Mouse (Mus musculus) hindbrain, embryonic 11.5 days (tissue): Measurements from ENCODE around the gene Grm7. TPM values are rescaled to one million over a fixed set of nuclear protein-coding genes. Genes with fewer than 3 reads are reported as not detected.

Source experiments
- ATAC-seq: fragments of 200-750 bp; cut with Nextera tagmentation; 2 replicates; pipeline ENCODE4 v1.8.0; 2017; ENCODE audit warnings: mild to moderate bottlenecking, moderate TSS enrichment, moderate library complexity; ENCODE audit not compliant: low FRiP score
- DNase-seq: peaks from one replicate; pipeline ENCODE4 v3.0.0-alpha.2; 2015; ENCODE audit warnings: low spot score
- H3K27ac ChIP-seq: fragments of 300-500 bp; sonication (generic); 2 replicates; pipeline ENCODE4 v1.5.1; 2014; ENCODE audit warnings: mild to moderate bottlenecking, low read depth, low read length
- H3K27me3 ChIP-seq: fragments of 300-500 bp; sonication (generic); 2 replicates; pipeline ENCODE4 v1.6.1; 2014; ENCODE audit warnings: mild to moderate bottlenecking, low read length, moderate library complexity, mixed read lengths; ENCODE audit not compliant: control insufficient read depth, insufficient read depth
- H3K36me3 ChIP-seq: fragments of 300-500 bp; sonication (generic); 2 replicates; pipeline ENCODE4 v1.6.1; 2014; ENCODE audit warnings: mild to moderate bottlenecking, low read length, moderate library complexity, mixed read lengths; ENCODE audit not compliant: control insufficient read depth, insufficient read depth
- H3K4me1 ChIP-seq: fragments of 300-500 bp; sonication (generic); replicated peaks from 2 replicates; pipeline ENCODE4 v1.6.1; 2014; ENCODE audit warnings: low read length, mixed read lengths; ENCODE audit not compliant: control insufficient read depth, insufficient read depth
- H3K4me2 ChIP-seq: fragments of 300-500 bp; sonication (generic); replicated peaks from 2 replicates; pipeline ENCODE4 v1.6.1; 2014; ENCODE audit warnings: mild to moderate bottlenecking, low read depth, low read length
- H3K4me3 ChIP-seq: fragments of 300-500 bp; sonication (generic); 2 replicates; pipeline ENCODE4 v1.5.1; 2014; ENCODE audit warnings: low read depth, low read length
- H3K9ac ChIP-seq: fragments of 300-500 bp; sonication (generic); 2 replicates; pipeline ENCODE4 v1.6.1; 2014; ENCODE audit warnings: low read depth, low read length
- H3K9me3 ChIP-seq: fragments of 300-500 bp; sonication (generic); 2 replicates; pipeline ENCODE4 v1.6.1; 2016; ENCODE audit warnings: low read length; ENCODE audit not compliant: control insufficient read depth
- WGBS: fragments of 180-500 bp; shearing (Covaris S2); extraction: QIAGEN DNeasy Blood & Tissue Kit; methylation state at CpG from one replicate; pipeline ENCODE4 v1.1.7; 2014; 5-methylcytosine and 5-hydroxymethylcytosine counted together
- polyA plus RNA-seq: library from polyadenylated mRNA; unstranded; fragments of >200 nt; fragmentation: Nextera tagmentation; extraction: Ambion mirVana; gene quantifications from 2 replicates; pipeline ENCODE4 v1.2.1, GENCODE M21; 2014

Grm7 gene
- 0.69 and 1.7 TPM in 2 replicates for polyA plus RNA-seq

DNA sequence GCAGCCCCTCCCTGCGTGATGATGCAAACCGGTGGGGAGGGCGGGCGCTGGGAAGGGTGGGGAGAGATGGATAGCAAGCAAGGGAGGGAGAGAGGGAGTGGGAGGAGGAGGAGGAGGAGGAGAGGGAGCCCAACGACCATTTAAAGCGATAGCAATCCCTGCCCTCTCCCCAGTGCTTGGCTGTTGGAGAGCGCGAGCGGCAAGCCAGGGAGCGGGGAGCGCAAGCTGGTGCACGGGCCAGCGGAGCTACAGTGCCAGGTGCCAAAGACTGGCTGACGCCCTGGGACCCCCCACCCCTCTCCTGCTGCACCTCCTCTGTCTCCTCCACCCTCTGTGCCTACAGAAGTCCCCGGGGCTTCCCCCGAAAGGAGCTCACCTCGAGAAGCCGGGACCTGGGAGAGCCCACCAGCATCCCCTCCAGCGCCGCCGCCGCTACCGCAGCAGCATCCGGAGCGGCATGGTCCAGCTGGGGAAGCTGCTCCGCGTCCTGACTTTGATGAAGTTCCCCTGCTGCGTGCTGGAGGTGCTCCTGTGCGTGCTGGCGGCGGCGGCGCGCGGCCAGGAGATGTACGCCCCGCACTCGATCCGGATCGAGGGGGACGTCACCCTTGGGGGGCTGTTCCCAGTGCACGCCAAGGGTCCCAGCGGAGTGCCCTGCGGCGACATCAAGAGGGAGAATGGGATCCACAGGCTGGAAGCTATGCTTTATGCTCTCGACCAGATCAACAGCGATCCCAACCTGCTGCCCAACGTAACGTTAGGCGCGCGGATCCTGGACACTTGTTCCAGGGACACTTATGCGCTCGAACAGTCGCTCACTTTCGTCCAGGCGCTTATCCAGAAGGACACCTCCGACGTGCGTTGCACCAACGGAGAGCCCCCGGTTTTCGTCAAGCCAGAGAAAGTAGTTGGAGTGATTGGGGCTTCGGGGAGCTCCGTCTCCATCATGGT is at the start of gene Grm7:
Grm7 (plus strand) TSS at position 171 of the 951 bp plus-strand sequence.
- ATAC-seq = peak; percentile 88
- H3K4me2 ChIP-seq = peak within 1 kb of the TSS; percentile 96
- peaks cover 32% of the 10 kb centered on the region for H3K27me3 ChIP-seq
- H3K9ac ChIP-seq = peak within 1 kb of the TSS; percentile 42; the same call in 1 of the 2 replicates
- H3K9me3 ChIP-seq = no peaks in the 10 kb centered on the region
- peak within 1 kb of the TSS; percentile 57 for H3K4me3 ChIP-seq
- H3K36me3 ChIP-seq = no peaks in the 10 kb centered on the region
- 1% methylated on average over 46 of the region's 65 CpGs for WGBS
- DNase-seq = peak; percentile 66
- H3K27ac ChIP-seq = no peak within 1 kb of the TSS
- no peaks in the 10 kb centered on the region; the same call in 1 of the 2 replicates for H3K4me1 ChIP-seq

DNA sequence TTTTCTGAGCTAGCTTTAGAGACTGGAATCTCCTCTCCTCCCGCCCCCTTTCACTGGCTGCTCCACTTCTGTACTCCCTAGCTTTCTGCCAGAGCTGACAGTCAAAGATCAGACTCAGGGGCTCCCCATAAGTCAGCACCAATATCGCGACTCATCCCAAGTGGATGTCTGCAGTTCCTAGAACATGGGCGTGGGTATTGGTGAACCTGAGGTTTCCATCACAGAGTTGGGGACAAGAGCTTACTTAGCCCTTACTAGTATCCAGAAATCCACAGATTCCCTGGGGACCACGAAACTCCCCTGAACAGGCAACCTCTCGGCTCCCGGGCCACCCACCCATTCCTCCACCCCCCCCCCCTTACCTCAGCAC is 355 bp upstream of the Grm7 start:
- H3K27me3 ChIP-seq = peaks cover 32% of the 10 kb centered on the region
- peak; percentile 56; the same call in 1 of the 2 replicates for ATAC-seq
- H3K4me2 ChIP-seq = peak overlapping the region; percentile 96
- whole genome bisulfite sequencing = 2% methylated on average over 7 of the region's 7 CpGs
- H3K9me3 ChIP-seq = no peaks in the 10 kb centered on the region
- H3K4me1 ChIP-seq = no peaks in the 10 kb centered on the region; the same call in 1 of the 2 replicates
- DNase-seq = no peak
- no peak overlapping the region for H3K27ac ChIP-seq
- 0 out of 2 replicates have a peak overlapping the region, but pooled peaks have one; percentile 42 for H3K9ac ChIP-seq
- H3K4me3 ChIP-seq = peak overlapping the region; percentile 57
- no peaks in the 10 kb centered on the region for H3K36me3 ChIP-seq

DNA sequence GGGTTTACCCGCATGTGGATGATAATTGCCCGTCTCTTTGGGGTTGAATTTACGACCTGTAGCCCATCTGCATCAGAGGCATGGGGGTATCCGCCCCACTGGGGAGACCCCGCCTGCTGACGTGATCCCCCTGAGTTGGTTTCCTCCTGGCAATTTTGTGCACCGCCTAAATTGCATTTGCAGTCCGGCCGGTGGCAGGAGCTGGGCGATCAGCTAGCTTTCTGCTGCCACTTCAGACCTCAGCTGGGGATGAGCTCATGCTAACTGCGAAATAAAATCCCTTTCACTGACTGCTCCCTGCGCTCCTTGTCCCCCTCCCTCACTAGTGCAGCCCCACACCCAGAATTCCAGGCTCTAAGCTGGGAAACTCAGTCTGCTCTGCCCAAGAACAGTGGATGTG is 1.5 kb downstream of the Grm7 start:
- H3K9ac ChIP-seq = no peak overlapping the region
- 1% methylated on average over 12 of the region's 12 CpGs for WGBS
- peak overlapping the region; percentile 57 for H3K4me3 ChIP-seq
- peak; percentile 25 for DNase-seq
- H3K36me3 ChIP-seq = no peaks in the 10 kb centered on the region
- ATAC-seq = no peak
- H3K9me3 ChIP-seq = no peaks in the 10 kb centered on the region
- H3K27me3 ChIP-seq = peaks cover 32% of the 10 kb centered on the region
- no peaks in the 10 kb centered on the region; the same call in 1 of the 2 replicates for H3K4me1 ChIP-seq
- H3K4me2 ChIP-seq = peak overlapping the region; percentile 96
- H3K27ac ChIP-seq = no peak overlapping the region

DNA sequence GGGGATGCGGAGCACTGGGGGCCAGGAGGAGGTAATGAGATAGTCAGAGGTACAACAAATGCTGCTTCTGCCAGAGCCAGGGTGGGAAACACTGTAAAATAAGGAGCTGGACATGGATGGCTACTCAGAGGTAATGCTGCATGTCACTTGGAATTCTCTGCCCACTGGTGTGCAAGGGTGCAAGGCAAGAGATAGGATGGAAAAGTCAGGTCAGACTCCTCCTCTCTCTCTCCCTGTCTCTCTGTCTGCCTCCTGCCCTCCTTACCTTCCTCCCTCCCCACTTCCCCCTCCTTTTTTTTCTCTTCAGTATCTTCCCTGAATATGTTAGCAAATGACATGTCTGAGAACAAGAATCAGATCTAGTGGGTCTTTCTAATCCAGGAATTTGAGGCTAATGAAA is 3.8 kb downstream of the Grm7 start:
- H3K9ac ChIP-seq = no peak overlapping the region
- H3K4me2 ChIP-seq = no peak overlapping the region
- H3K4me3 ChIP-seq = no peak overlapping the region
- WGBS = 64% methylated on average over 1 of the region's 1 CpGs
- ATAC-seq (no peak), DNase-seq (no peak)
- no peaks in the 10 kb centered on the region for H3K36me3 ChIP-seq
- H3K27me3 ChIP-seq = peaks cover 32% of the 10 kb centered on the region
- H3K9me3 ChIP-seq = no peaks in the 10 kb centered on the region
- H3K27ac ChIP-seq = no peak overlapping the region
- H3K4me1 ChIP-seq = no peaks in the 10 kb centered on the region; the same call in 1 of the 2 replicates

DNA sequence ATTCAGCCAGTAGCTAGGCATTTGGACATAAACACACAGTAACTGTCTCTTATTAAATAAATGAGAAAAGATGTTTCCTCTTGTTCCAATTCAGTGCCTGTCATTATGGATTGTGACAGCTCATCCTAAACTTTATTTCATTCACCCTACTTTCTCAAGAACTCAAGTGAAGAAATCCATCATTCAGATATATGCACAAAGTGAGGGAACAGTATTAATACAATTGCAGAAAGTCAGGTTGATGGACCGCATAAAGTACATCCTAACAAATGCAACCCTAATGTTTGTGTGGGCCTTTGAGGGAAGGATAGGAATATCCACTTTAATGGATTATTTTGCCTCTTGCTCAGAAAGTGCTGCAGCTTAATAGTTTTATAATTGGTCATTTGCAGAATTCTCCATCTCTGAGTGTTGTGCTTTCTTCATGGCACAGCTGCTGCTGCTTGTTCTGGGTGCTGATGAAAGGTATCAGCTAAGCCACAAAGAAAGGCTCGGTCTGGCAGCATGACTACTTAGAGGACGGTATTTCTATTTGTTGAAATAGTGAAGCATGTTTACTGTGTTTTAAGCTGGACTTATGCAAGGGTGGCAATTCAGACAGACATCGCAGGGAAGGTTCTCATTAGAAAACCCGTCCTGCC is 8.1 kb downstream of the Grm7 start:
- Histone ChIP-seq H3K4me3 (no peak overlapping the region), H3K4me1 (no peaks in the 10 kb centered on the region)
- 74% methylated on average over 5 of the region's 5 CpGs for WGBS

DNA sequence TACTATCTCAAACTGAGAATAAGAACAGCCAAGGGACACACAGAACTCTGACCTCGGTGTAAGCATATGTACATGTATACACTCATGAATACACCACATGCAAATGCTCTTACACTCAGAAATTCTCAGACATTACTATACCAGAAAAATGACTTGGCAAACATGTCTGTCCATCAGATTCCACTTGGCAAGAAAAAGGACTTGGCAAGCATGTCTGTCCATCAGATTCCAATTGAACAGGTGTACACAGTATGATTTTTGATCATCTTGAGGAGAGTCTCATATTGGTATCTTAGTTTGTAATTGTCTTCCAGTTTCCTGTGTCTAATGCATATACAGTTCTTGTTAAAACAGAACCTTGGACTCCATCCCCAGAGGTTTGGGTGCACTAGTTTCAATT is 19.1 kb downstream of the Grm7 start:
- no peaks in the 10 kb centered on the region for H3K4me1 ChIP-seq
- DNase-seq = no peak
- 88% methylated on average over 1 of the region's 1 CpGs for WGBS
- H3K36me3 ChIP-seq = no peaks in the 10 kb centered on the region
- H3K27ac ChIP-seq = no peak overlapping the region
- no peak overlapping the region for H3K9ac ChIP-seq
- no peaks in the 10 kb centered on the region for H3K27me3 ChIP-seq
- H3K4me3 ChIP-seq = no peak overlapping the region
- H3K9me3 ChIP-seq = no peaks in the 10 kb centered on the region
- H3K4me2 ChIP-seq = no peak overlapping the region
- ATAC-seq = no peak

More for the DNA sequence above, 8.1 kb downstream of the Grm7 start:
- no peak for DNase-seq
- Histone ChIP-seq H3K36me3 (no peaks in the 10 kb centered on the region), H3K27me3 (peaks cover under 1% of the 10 kb centered on the region; the same call in 1 of the 2 replicates), H3K27ac (no peak overlapping the region), H3K9ac (no peak overlapping the region), H3K9me3 (no peaks in the 10 kb centered on the region), H3K4me2 (no peak overlapping the region)
- no peak for ATAC-seq

DNA sequence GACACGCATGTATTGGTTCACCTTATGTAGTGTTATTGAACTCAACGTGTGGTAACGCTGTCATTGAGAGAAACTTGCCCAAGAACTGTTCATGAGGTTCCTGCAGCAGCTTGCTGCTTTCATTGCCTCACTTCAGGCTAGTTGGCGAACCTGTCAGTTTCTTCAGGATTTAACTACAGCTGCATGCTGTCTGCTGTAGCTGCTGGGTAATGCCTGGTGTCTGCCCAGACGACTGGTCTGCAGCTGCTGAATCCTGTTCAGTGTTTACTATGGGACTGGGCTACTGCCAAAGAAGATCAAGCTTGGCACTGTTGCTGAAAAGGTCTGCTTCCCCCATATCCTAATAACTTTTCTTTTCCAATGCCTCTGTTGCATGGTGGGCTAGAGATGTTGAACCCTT is 23.1 kb downstream of the Grm7 start:
- ATAC-seq = no peak
- Histone ChIP-seq H3K9ac (no peak overlapping the region), H3K4me1 (no peaks in the 10 kb centered on the region), H3K9me3 (no peaks in the 10 kb centered on the region), H3K4me2 (no peak overlapping the region), H3K27ac (no peak overlapping the region), H3K27me3 (no peaks in the 10 kb centered on the region), H3K36me3 (no peaks in the 10 kb centered on the region), H3K4me3 (no peak overlapping the region)
- 75% methylated on average over 5 of the region's 5 CpGs for WGBS
- no peak for DNase-seq

DNA sequence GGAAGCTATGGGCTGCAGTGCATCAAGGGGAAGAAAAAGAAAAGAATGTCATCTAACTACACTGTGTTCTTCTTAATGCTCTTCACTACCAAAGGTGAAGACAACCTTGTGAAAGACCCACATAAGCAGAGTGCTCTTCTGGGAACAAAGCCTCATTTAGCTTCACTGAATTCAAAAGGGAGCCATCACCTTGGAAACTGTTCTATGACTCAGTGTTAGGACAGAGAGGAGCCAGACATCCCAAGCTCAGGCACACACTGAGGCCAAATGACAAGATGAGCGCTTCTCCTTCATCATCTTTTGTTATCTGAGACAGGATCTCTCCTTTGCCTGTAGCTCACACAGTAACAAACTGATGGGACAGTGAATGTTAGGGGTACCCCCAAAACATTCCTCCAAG is 45.6 kb downstream of the Grm7 start:
- H3K27me3 ChIP-seq = no peaks in the 10 kb centered on the region
- no peak overlapping the region for H3K9ac ChIP-seq
- no peaks in the 10 kb centered on the region for H3K36me3 ChIP-seq
- DNase-seq (no peak), ATAC-seq (no peak)
- no peaks in the 10 kb centered on the region for H3K4me1 ChIP-seq
- H3K9me3 ChIP-seq = no peaks in the 10 kb centered on the region
- 84% methylated on average over 1 of the region's 1 CpGs for WGBS
- H3K4me3 ChIP-seq = no peak overlapping the region
- H3K27ac ChIP-seq = no peak overlapping the region
- no peak overlapping the region for H3K4me2 ChIP-seq
